Mouse (Mus musculus) liver, postnatal 0 days (tissue): ENCODE results near the gene Zfp383.

ENCODE experiments used
- CTCF ChIP-seq: sonication (generic); IDR thresholded peaks from 2 replicates; pipeline ENCODE4 v1.5.1; 2016; ENCODE audit warnings: antibody characterized with exemption, low read depth
- EP300 ChIP-seq: IDR thresholded peaks from 2 replicates; pipeline ENCODE4 v1.6.1; 2016; ENCODE audit warnings: antibody characterized with exemption, low read depth, mild to moderate bottlenecking

- TF ChIP-seq CTCF (no peak), EP300 (no peak)
Observed at GRCm38 (mm10) chr7:29890501-29890900, 17.5 kb upstream of the Zfp383 start.
